Mouse (Mus musculus): ENCODE data around the gene Psmd9.

Psmd9 gene

DNA sequence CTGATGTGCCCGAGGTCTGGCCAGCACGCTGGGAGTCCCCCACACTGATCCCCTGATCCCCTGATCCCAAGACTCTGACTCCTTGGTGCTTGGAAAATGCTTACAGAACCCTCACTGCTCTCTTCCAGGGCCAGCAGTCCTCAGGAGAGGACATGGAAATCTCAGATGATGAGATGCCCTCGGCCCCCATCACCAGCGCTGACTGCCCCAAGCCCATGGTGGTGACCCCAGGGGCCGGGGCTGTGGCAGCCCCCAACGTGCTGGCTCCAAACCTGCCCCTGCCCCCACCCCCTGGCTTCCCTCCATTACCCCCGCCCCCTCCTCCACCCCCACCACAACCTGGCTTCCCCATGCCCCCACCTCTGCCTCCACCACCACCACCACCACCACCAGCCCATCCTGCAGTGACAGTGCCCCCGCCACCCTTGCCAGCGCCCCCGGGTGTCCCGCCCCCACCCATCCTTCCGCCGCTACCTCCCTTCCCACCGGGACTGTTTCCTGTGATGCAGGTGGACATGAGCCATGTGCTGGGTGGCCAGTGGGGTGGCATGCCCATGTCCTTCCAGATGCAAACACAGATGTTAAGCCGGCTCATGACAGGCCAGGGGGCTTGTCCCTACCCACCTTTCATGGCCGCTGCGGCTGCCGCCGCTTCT lies 17.4 kb upstream of the Psmd9 start:
- DNase-seq, result no peak

DNA sequence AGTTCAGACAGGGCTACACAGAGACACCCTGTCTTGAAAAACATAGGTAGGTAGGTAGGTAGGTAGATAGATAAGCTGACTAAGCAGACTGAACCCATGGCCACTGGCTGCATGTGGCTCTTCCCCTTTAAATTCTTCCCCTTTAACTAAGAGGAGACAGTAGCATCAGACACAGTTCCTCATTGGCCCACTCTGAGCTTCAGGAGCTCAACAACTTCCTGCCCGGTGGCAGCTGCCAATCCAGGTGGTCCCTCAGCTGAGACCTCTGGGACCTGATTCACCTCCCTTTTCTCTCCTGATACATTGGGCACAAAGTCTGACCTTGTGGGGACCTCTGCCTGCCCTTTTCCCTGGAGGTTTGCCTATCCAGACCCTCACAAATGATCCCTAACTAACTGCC lies 16.3 kb upstream of the Psmd9 start:
- DNase-seq, result no peak

DNA sequence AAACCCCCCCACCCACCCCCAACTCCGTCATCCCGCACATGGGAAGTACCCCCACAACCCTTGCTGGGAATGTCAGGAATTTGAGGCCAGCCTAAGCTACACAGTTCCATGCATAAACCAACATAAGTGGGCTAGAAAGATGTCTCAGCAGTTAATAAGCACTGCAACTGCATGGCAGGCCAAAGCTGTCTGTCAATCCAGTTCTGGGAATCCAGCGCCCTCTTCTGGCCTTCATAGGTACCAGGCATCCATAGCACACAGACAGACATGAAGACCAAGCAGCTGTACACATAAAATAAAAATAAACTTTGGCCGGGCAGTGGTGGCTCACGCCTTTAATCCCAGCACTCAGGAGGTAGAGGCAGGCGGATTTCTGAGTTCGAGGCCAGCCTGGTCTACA lies 13.8 kb upstream of the Psmd9 start:
- peak; percentile 79 for DNase-seq

DNA sequence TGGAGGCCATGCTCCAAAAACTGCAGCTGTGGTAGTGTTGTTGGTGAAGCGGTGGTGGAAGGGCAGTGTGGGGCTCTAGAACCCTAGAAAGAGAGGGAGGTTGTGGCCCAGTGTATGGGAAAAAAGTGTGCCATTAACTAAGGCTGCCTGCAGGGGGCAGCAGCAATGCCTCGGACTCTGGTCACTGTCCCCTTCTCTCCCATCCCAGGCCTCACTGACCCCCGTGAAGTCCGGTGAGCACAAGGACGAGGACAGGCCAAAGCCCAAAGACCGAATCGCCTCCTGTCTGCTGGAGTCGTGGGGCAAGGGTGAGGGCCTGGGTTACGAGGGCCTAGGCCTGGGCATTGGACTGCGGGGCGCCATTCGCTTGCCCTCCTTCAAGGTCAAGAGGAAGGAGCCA lies 12.4 kb upstream of the Psmd9 start:
- DNase-seq, result no peak

DNA sequence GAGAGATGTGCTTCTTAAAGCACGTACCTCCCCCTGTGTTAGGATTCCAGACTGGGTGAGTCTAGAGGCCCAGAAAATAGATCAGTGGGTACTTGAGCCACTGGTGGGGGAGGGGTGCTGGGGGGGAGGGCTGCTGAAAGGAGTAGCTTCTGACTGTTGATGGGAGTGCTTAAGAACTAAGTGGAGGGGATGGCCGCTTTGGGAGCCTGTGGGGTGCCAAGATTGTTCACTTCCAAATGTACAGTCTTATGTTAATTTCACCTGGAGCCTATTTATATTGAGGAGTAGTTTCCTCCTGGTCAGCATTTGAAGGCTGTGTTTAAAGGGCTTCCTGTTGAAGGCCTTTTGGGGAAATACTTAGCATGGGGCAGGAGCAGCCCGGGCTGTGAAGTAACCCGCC lies 11.2 kb upstream of the Psmd9 start:
- DNase-seq, result no peak

DNA sequence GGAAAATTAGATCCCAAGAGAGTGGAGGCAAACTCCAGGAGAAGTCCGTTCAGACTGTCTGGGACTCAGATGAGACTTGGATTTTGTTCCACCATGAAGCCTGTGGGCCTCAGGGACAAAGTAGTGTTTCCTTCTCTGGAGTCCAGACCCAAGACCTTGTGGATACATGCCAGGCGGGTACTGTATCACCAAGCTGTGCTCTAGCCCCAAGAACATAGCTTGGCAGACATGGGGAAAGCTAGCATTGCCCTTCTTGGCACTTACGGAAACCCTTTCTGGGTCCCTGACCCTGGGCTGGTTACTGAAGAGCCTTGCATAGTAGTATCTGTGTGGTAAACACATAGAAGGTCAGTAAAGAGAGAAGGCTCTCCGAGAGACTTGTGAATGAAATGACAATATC lies 9.8 kb upstream of the Psmd9 start:
- no peak for DNase-seq

DNA sequence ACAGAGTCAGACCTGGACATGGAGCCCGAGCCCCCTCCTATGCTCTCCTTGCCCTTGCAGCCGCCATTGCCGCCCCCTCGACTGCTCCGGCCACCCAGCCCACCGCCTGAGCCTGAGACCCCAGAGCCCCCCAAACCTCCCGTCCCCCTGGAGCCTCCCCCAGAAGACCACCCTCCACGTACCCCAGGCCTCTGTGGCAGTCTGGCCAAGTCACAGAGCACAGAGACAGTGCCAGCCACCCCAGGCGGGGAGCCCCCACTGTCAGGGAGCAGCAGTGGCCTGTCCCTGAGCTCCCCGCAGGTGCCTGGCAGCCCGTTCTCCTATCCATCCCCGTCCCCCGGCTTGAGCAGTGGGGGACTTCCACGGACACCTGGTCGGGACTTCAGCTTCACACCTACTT lies 9.3 kb upstream of the Psmd9 start:
- DNase-seq, result no peak

DNA sequence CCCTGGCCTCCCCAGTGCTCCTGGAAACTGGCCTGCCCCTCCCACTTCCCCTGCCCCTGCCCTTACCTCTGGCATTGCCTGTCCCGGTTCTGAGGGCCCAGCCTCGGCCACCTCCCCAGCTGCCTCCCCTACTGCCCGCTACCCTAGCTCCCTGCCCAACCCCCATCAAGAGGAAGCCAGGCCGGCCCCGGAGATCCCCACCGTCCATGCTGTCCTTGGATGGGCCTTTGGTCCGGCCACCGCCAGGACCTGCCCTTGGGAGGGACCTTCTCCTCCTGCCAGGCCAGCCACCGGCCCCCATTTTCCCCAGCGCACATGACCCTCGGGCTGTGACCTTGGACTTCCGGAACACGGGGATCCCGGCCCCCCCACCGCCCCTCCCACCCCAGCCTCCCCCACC lies 8.9 kb upstream of the Psmd9 start:
- DNase-seq, result no peak

DNA sequence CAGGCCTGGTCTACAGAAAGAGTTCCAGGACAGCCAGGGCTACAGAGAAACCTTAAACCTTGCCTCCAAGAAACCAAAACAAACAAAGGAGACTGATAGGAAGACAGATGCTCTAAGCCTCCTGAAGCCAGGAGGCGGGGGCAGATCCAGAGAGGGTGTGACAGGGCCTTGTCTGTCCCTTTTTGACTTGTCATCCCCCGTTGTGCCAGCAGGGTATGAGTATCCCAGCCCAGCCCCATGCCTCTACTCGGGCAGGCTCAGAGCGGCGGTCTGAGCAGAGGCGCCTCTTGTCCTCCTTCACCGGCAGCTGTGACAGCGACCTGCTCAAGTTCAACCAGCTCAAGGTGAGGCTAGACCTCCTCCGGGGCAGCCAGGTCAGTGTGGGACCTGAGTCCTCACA lies 6.3 kb upstream of the Psmd9 start:
- DNase-seq, result no peak

DNA sequence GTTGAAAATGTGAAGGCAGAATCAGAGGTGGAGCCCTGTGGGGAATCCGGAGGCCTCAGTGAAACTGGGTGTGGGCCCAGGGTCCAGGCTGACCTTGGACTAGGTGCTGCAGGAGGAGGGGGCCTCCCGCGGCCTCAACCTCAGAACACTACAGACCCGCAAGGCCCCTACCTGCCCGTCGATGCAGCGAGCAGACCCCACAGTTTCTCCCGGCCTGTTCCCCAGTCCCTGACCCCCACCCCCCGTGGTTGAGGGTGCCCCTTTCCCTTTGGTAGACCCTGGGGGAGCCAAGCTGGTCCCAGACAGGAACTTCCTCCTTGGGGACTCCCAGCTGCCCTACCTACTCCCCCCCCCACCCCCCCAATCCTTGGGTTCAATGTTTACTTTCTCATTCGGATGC lies 2.8 kb upstream of the Psmd9 start:
- no peak for DNase-seq

DNA sequence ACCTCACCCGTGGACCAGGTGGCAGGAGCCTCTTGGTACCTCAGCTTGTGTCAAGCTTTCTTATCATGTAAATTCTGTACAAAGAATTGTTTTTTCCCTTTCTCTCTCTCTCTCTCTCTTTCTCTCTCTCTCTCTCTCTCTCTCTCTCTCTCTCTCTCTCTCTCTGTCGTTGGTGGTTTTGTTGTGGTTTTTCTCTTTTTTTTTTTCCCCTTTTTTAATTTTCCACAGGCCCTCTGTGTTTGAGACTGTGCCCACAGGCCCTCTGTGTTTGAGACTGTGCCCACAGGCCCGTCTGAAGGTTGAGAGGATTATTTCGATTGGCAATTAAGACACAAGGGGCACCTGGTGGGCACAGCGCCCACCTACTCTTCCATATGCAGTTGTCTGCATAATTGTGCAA lies 1.6 kb upstream of the Psmd9 start:
- no peak for DNase-seq

DNA sequence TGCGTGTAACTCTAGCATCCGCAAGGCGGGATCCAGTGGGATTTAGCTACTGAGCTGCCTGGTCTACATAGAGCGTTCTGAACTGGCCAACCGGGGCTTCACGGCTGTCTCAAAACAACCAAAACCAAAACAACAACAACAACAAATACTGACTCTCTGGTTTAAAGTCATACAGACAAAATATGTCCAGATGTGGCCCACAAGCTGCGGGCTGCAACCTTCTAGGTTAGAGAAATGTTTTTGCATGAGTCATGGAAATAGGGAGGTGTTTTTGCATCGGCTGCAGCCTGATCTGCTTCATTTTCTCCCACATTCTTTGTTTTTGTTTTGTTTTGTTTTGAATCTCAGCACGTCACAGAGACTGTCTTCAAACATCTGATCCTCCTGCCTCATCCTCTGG lies 1.2 kb downstream of the Psmd9 start:
- DNase-seq, result no peak

DNA sequence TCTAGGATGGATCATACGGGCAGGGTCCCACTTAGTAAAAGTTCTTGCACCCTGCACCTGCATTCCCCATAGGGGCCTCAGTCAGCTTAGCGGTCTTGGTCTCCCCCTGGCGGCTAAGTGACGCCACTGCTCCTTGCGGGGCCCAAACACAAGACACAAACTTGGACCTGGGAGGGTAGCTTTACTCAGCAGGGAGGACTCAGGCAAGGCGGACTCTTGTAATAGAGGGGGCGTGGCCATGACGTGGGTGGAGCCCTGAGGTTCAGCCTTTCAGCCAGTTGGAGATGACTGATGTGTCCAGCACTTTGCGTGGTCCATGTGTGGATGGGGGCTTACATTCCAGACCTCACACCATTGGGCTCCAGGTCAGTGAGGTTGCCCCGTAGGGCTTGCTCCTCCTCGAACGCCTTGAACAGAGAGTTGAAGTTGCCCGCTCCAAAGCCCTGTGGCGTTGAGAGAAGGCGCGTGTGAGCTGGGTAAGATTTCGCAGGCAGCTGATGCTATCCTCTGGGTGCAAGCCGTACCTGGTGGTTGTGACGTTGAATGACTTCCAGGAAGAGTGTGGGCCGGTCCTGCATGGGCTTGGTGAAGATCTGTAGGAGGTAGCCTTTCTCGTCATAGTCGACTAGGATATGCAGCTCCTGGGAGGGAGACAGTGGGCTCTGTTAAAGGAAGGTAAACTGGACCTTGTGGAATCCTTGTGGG lies 2.6 kb downstream of the Psmd9 start:
- DNase-seq, result peak; percentile 92

DNA sequence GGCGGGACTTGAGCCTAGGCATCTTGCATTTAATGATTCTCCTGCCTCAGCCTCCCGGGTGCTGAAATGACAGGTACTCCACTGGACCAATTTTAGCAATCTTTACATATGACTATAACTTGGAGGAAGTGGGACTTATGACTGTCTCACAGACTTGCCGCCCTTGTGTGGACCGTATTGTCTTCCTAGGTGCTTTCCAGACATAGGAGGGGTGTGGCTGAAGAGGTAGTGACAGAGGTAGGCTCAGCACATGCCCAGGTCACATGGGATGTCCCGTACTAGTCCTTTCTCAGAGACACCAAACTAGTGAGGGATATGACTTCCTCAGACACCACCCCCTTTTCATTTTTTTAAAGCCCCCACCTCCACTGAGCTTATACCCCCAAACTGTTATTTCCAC lies 9.6 kb downstream of the Psmd9 start:
- no peak for DNase-seq

DNA sequence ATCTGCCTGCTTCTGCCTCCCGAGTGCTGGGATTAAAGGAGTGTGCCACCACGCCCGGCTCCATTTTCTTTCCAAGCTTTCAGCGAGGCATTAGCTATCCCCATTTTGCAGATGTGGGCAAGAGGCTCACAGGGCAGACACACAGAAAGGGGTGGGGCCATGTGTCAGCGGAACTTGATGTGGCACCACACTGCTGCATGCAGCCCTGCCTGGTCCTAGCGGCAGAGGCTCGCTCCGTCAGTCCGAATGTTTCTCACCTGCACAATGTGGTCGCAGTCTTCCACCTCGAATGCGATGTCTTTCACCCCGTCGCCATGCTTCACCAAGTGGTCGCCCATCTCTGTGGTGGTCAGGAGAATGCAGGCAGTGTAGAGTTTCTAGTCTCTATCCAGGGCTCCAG lies 11.2 kb downstream of the Psmd9 start:
- DNase-seq, result no peak

DNA sequence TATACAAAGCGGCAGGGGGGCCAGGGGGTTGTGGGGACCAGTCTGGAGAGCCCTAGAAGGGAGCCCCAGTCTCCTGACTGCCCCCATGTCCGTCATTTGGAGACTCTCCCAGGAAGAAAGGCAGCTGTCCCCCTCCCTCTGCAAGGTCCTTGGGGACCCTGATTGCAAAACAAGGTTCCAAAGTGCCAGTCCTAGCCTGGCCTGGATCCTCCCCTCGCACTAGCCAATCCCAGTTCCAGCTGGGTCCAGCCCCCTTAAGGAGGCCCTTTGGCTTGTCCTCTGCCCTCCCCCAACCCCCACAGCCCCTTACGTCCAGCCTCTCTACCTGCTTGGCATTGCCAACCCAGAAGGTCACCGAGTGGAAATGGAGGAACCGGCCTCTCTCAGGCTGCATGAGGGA lies 12.3 kb downstream of the Psmd9 start:
- peak; percentile 37 for DNase-seq

DNA sequence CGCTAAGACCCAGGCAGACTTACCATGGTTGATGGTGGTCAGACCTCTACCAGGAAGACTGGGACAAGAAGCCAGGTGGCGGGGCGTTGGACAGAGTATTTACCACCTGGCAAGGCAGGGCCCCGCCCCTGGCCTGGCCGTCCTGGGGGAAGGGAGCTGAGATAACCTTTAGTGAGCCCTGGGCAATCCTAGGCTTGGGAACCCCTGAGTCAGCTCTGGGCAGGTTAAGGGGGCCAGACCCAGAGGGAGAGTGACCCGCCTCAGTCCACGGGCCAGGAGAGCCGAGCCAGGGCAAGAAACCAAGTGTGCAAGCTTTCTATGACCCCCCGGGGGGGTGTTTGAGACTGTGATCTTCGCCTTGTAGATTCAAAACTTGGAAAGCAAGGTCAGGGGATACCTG lies 13.4 kb downstream of the Psmd9 start, which contains the start of gene Hpd:
Gene Hpd (minus strand): TSS at position 77 of the 400 bp plus-strand sequence.
- DNase-seq, result no peak

DNA sequence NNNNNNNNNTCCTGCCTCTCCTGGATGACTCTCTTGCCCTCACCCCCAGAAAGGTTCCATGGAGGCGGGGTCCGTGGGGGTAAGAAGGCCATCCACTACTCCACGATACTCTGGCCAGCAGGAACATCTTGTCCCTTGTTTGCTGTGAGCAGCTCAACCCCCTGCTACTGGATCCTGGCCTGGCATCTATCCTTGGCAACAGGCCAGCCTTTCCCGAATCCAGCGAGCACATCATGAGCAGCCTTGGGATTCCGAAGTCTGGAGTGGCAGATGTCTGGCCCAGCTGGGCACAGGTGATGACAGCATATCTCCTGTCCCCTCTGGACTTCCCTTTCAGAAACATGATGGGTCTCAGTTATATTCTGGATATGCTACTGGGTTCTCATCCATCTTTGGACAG lies 16.8 kb downstream of the Psmd9 start:
- no peak for DNase-seq

DNA sequence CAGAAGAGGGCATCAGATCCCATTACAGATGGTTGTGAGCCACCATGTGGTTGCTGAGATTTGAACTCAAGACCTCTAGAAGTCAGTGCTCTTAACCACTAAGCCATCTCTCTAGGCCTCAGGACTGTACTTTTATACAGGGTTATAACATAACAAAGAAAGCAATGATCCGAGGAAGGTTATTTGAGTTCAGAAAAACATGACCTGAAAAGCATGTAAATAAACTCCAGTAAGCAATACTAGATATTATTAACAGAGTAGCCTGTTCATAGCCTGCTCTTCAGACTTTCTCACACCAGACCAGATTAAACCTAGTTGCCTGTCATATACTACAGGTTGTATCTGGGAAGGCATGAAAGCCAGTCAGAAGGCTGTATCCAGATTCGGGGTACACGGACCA lies 18.1 kb downstream of the Psmd9 start:
- DNase-seq, result no peak

DNA sequence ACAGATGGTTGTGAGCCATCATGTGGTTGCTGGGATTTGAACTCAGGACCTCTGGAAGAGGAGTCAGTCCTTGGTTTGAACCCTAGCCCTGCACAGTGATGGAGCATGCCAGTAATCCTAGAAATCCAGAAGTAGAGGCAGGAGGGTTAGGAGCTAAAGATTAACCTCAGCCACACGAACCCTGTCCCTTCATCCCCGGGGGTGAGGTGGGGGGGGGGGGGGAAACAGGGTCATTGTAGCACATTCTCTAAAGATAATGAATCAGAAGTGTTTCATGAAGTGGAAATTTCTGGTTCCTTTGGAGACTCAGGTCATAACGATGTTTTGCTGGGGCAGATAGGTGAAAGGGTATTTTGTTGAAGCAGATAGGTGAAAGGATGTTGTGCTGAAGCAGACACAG lies 21.7 kb downstream of the Psmd9 start:
- no peak for DNase-seq

DNA sequence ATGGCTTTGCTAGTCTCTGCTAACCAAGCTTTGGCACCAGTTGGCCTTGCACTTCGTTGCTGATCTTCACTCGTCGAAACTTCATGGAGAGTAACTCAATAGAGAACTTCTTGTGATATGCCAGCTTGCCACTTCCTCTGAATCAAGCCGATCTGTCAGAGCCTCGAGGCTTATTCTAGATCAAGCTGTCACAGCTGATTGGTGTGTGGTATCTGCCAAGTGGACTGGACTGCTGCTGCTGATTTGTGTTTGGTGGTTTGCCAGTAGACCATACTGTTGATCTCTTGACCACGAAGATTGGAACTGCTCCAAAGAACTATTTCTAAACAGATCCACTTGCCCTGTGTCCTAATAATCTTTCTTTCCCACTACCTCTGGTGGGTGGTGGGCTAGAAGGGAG lies 22.2 kb downstream of the Psmd9 start:
- DNase-seq, result no peak

DNA sequence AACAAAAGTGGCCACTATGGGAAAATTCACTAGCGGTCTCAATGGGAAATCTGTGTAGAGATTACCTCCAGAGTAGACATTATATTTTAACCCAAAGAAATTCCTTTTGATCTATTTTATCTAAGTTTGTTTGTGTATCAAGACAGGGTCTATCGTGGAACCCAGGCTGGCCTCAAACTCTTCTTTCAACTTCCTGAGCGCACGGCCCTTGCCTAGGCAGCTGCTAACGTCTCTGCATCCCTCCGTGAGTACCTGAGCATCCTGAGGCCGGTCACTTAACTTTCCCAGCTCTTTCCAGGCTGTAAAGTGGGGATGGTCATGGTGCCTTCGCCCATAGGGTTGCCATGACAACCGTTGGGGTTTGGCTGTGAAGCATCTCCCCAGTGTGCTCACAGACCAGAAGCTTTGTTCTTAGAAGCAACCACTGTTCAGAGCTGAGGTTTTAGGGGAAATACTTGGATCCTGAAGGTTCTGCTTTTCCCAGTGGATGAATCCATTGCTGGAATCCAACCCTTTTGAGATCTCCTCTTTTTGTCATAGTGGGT lies 23.5 kb downstream of the Psmd9 start:
- no peak for DNase-seq

DNA sequence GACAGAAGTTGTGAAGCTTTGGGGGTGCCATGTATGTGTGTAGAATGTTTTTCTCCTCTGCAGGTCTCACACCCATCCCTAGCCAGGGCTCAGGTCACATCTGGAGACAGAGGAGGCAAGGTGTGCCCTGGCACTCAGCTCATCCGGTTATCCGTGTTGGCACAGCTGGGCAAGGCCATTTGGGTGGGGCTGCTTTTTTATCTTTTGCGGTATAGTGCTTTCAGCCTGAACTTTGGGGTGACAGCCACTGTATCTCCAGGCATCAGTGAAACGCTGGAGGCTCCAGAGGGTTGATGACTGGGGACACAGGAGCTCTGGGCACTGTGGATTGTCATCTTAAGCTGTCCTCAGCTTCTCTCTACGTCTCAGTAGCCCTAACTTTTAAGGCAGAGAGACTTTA lies 24.2 kb downstream of the Psmd9 start:
- DNase-seq, result peak; percentile 86

DNA sequence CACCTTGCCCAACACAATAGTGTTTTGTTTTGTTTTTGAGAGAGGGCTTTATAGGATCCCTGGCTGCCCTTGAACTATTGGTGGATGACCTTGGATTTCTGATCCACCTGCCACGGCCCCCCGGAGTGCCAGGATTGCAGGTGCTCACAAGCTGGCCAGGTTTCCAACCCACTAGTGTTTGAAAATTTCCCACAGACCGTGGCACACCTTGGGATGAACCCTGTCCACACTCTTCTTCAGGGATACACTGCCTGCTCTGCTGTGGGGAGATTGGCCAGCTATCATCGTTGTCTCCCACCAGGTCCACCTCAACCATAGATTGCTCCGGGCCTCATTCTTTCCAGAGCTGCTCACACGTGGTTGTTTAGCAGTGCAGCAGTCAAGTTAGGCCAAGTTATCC lies 25.6 kb downstream of the Psmd9 start:
- no peak for DNase-seq

DNA sequence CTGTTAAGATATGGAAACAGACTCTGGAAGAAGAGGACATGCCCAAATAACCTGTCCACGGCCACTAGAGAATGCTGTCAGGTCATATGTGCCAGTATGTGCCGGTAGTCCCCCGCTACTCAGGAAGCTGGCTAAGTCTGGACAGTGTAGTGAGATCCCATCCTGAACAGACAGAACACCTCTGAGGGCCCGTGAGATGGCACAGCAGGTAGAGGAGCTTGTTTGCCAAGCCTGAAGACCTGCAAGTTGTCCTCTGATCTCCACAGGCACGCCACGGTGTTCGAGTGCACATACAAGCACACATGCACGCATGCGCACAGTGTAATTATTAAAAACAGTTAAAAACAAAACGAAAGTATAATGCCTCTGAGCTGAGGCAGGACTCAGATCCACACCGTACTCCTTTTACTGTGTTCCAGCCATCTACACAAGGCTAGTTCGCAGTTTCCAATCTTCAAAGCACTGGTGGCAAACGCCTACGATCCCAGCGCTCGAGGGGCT lies 26.3 kb downstream of the Psmd9 start:
- no peak for DNase-seq
